Mouse (Mus musculus) cerebellum, adult 9-10 months (tissue): Measurements from ENCODE around the gene Higd2a.

ENCODE experiments used
- DNase-seq: peaks from one replicate; pipeline ENCODE4 v3.0.0; 2022

Higd2a gene

GRCm38 (mm10) chr13:54589996-54590951 is at the start of gene Higd2a, which contains the start of gene Nop16:
Gene Higd2a, plus strand, starts transcription at chr13:54590207.
Gene Nop16, minus strand, starts transcription at chr13:54590090.
- DNase-seq = peak; percentile 99

GRCm38 (mm10) chr13:54548036-54548435 is 42.0 kb upstream of the Higd2a start:
- DNase-seq = no peak

GRCm38 (mm10) chr13:54556176-54556575 is 33.8 kb upstream of the Higd2a start:
- DNase-seq = no peak

GRCm38 (mm10) chr13:54556796-54557195 is 33.2 kb upstream of the Higd2a start:
- peak; percentile 97 for DNase-seq

GRCm38 (mm10) chr13:54557652-54558051 is 32.4 kb upstream of the Higd2a start:
- DNase-seq = peak; percentile 38

GRCm38 (mm10) chr13:54559656-54560055 is 30.4 kb upstream of the Higd2a start:
- DNase-seq = peak; percentile 27

GRCm38 (mm10) chr13:54560608-54561007 is 29.4 kb upstream of the Higd2a start:
- DNase-seq = peak; percentile 15

GRCm38 (mm10) chr13:54562562-54562961 is 27.4 kb upstream of the Higd2a start:
- no peak for DNase-seq

GRCm38 (mm10) chr13:54564232-54565200 is 25.5 kb upstream of the Higd2a start:
- no peak for DNase-seq

GRCm38 (mm10) chr13:54565201-54565581 is 24.8 kb upstream of the Higd2a start, which contains the start of gene 4833439L19Rik:
Gene 4833439L19Rik, minus strand, starts transcription at chr13:54565435.
- peak; percentile 93 for DNase-seq

- DNase-seq = peak; percentile 81
These were observed 24.2 kb upstream of the Higd2a start for GRCm38 (mm10) chr13:54565594-54566345.

GRCm38 (mm10) chr13:54568380-54568779 is 21.6 kb upstream of the Higd2a start:
- DNase-seq = no peak

GRCm38 (mm10) chr13:54569282-54569681 is 20.7 kb upstream of the Higd2a start:
- DNase-seq = no peak

GRCm38 (mm10) chr13:54570736-54571135 is 19.3 kb upstream of the Higd2a start:
- DNase-seq = no peak

- no peak for DNase-seq
These were observed 18.4 kb upstream of the Higd2a start for GRCm38 (mm10) chr13:54571637-54572036.

- no peak for DNase-seq
These were observed 17.4 kb upstream of the Higd2a start for GRCm38 (mm10) chr13:54572621-54573020.

- DNase-seq = peak; percentile 65
These were observed 15.0 kb upstream of the Higd2a start, which contains the start of gene Arl10 for GRCm38 (mm10) chr13:54574854-54575481. Gene Arl10, plus strand, starts transcription at chr13:54575015.

- DNase-seq = no peak
These were observed 14.5 kb upstream of the Higd2a start for GRCm38 (mm10) chr13:54575489-54575888.

GRCm38 (mm10) chr13:54577652-54578507 is 12.1 kb upstream of the Higd2a start:
- no peak for DNase-seq

- DNase-seq = no peak
These were observed 8.6 kb upstream of the Higd2a start for GRCm38 (mm10) chr13:54581385-54581784.

- DNase-seq = no peak
These were observed 7.9 kb upstream of the Higd2a start for GRCm38 (mm10) chr13:54582126-54582525.
